Mouse (Mus musculus) cortical plate, adult 2 months (tissue): ENCODE data around the gene Rnf11. TPM values are rescaled to one million over a fixed set of nuclear protein-coding genes. Genes with fewer than 3 reads are reported as not detected.

Experiments
- H3K27ac ChIP-seq: fragments of 200-500 bp; 2 replicates; pipeline ENCODE4 v1.5.1; 2012; ENCODE audit warnings: low read length, control low read depth, inconsistent platforms; ENCODE audit not compliant: insufficient read depth
- H3K4me1 ChIP-seq: fragments of 200-500 bp; 2 replicates; pipeline ENCODE4 v1.6.1; 2011; ENCODE audit warnings: low read length; ENCODE audit not compliant: control insufficient read depth, insufficient read depth
- H3K4me3 ChIP-seq: fragments of 200-500 bp; 2 replicates; pipeline ENCODE4 v1.5.1; 2011; ENCODE audit warnings: mild to moderate bottlenecking, low read length, control low read depth; ENCODE audit not compliant: insufficient read depth
- CTCF ChIP-seq: fragments of 200-500 bp; IDR thresholded peaks from 2 replicates; pipeline ENCODE4 v1.5.1; 2011; ENCODE audit warnings: mild to moderate bottlenecking, control low read depth, low read length; ENCODE audit not compliant: insufficient read depth; ENCODE audit errors: extremely low read depth
- POLR2A ChIP-seq: fragments of 200-500 bp; IDR thresholded peaks from 2 replicates; pipeline ENCODE4 v1.6.1; 2011; ENCODE audit warnings: mild to moderate bottlenecking, low read length, control low read depth; ENCODE audit not compliant: insufficient read depth; ENCODE audit errors: extremely low read depth
- polyA plus RNA-seq: library from polyadenylated mRNA; depleted of rRNA; stranded (reverse); fragments of >200 nt; gene quantifications from 2 replicates; pipeline ENCODE4 v1.2.3, GENCODE M21; 2012

Gene Rnf11
- polyA plus RNA-seq, 1 experiment: 174 TPM

- no peak for TF ChIP-seq POLR2A
- Histone ChIP-seq H3K4me3 (peak overlapping the region; percentile 55), H3K4me1 (peaks cover 1% of the 10 kb centered on the region; the same call in 1 of the 2 replicates), H3K27ac (peak overlapping the region; percentile 97)
Measured at GRCm38 (mm10) chr4:109475577-109476553, 8.7 kb downstream of the Rnf11 start.

DNA sequence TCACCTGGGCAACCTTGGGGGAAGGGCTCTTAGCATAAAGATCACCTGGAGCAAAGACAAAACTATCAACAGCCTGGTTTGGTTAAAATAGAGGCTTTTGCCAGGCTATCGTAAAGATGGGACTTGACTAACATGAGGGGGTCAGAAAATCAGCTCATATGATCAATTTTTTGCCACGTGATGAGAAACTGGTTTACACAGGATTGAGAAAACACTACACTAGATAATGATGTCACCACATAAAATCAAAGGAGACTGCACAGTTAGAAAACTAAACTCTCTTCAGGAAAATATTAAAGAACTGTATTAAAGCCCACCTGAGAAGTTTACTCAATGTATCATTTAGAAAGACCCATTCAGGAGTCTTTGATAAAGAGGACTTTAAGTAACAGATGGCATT lies 9.4 kb downstream of the Rnf11 start:
- Histone ChIP-seq H3K4me3 (peak overlapping the region; percentile 55; the same call in 1 of the 2 replicates), H3K4me1 (peaks cover 1% of the 10 kb centered on the region; the same call in 1 of the 2 replicates), H3K27ac (no peak overlapping the region)
- TF ChIP-seq CTCF (no peak), POLR2A (no peak)

- no peak overlapping the region for H3K27ac ChIP-seq
- H3K4me3 ChIP-seq: no peak overlapping the region
- peaks cover 1% of the 10 kb centered on the region; the same call in 1 of the 2 replicates for H3K4me1 ChIP-seq
- TF ChIP-seq POLR2A (no peak), CTCF (no peak)
Measured at GRCm38 (mm10) chr4:109472566-109472965, 12.0 kb downstream of the Rnf11 start.

- no peak overlapping the region for H3K4me3 ChIP-seq
- no peak overlapping the region for H3K27ac ChIP-seq
- TF ChIP-seq CTCF (no peak), POLR2A (no peak)
- H3K4me1 ChIP-seq: peaks cover 1% of the 10 kb centered on the region; the same call in 1 of the 2 replicates
Measured at GRCm38 (mm10) chr4:109471606-109472005, 12.9 kb downstream of the Rnf11 start.

DNA sequence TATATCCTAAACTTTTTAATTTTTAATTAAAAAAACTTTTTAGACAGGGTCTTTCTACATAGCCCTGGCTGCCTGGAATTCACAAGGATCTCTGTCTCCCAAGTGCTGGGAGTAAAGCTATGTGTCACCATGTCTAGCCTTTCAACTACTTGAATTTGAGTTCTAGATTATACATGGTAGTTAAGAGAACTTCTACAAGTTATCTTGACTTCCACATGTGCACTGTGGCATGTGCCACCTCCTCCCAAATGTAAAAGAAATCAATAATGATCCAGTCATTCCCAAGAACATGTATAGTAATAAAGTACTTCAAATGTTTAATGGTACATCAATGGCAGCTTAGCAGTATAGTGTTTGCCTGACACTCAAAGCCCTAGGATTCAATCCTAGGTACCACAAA lies 16.8 kb downstream of the Rnf11 start:
- H3K4me3 ChIP-seq: no peak overlapping the region
- no peak overlapping the region for H3K27ac ChIP-seq
- TF ChIP-seq CTCF: no peak
- no peak for TF ChIP-seq POLR2A
- H3K4me1 ChIP-seq: peaks cover under 1% of the 10 kb centered on the region; the same call in 1 of the 2 replicates

- Histone ChIP-seq H3K27ac (no peak overlapping the region), H3K4me1 (no peaks in the 10 kb centered on the region), H3K4me3 (no peak overlapping the region)
- TF ChIP-seq POLR2A (no peak), CTCF (no peak)
Measured at GRCm38 (mm10) chr4:109463892-109464291, 20.6 kb downstream of the Rnf11 start.

DNA sequence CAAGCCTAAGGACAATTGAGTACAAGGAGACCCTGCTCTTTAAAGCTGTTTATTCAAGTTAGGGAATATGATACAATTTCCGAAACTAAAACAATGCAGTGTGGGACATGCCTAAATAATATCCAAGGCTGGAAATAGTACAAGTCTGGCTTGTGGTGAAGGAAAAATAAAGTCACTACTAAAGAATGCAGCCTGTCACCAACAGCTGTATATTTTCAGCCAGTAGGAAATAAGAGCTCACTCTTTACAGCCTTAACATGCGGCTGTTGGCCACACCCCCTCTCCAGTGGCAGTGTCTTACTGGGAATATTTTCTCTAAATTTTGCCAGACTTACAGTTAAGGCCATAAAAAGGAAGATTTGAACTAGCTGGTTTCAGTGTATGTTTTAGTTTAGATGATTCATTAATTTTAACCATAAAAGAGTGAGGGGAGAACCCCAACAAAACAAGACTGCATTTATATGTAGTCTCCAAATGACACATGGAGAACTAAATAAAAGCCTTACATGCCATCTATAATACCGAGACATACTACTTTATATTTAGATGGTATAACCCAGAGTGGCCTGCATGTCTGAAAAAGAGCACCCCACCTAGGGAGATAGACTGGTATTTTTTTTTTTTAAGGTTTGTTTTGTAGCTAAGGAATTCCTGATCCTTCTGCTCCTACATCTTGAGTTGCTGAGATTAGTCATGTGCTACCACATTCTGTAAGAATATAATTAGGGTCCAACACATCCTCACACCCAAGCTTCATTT lies 23.9 kb downstream of the Rnf11 start:
- H3K4me3 ChIP-seq: no peak overlapping the region
- H3K4me1 ChIP-seq: no peaks in the 10 kb centered on the region
- TF ChIP-seq CTCF (no peak), POLR2A (no peak)
- no peak overlapping the region for H3K27ac ChIP-seq

GRCm38 (mm10) chr4:109456821-109457220 lies 27.7 kb downstream of the Rnf11 start:
- Histone ChIP-seq H3K4me3 (no peak overlapping the region), H3K27ac (no peak overlapping the region), H3K4me1 (no peaks in the 10 kb centered on the region)
- TF ChIP-seq CTCF: no peak
- no peak for TF ChIP-seq POLR2A

DNA sequence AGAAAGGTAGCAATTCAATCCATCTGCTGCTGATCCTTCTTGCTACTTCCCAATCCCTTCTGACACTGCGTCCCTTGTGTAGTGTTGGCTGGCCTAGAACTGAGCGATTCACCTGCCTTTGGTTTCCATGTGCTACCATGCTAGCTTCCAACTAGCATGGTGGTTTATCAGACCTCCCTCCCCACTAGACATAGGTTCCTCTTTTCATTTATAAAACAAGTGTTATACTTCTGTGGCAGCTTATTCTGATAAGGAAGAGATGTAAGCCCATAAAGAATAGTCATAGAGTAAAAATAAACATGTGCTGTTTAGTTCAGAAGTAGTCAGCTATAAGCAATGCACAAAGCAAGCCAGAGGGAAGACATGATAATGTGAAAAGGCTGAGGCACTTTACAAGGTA lies 36.0 kb downstream of the Rnf11 start:
- no peak for TF ChIP-seq POLR2A
- TF ChIP-seq CTCF: no peak
- no peak overlapping the region for H3K4me3 ChIP-seq
- H3K4me1 ChIP-seq: peaks cover 6% of the 10 kb centered on the region; the same call in 1 of the 2 replicates
- no peak overlapping the region for H3K27ac ChIP-seq
